Mouse (Mus musculus) gastrocnemius, adult 18-20 months (tissue): ENCODE results near the gene Skiv2l. TPM values are rescaled to one million over a fixed set of nuclear protein-coding genes. Genes with fewer than 3 reads are reported as not detected.
"Not testable (repeated sequence)": the region's sequence is repeated elsewhere in the genome, so short reads cannot be mapped to it uniquely, and the experiment has no call there.

Experiments
- DNase-seq: peaks from one replicate; pipeline ENCODE4 v3.0.0; 2021; ENCODE audit warnings: low spot score
- total RNA-seq, 2 experiments: library from RNA; stranded (reverse); gene quantifications; 2 replicates each; pipeline ENCODE4 v1.2.3; 2021

Skiv2l gene
- total RNA-seq, 2 experiments from 2014 or later, result 20.8 to 21.3 TPM

GRCm38 (mm10) chr17:34814818-34815370, 35.1 kb downstream of the Skiv2l start:
- no peak for DNase-seq

- DNase-seq, result peak; percentile 13
Observed at GRCm38 (mm10) chr17:34813747-34814146, 36.3 kb downstream of the Skiv2l start.

GRCm38 (mm10) chr17:34811275-34811674, 38.7 kb downstream of the Skiv2l start:
- DNase-seq, result no peak

- DNase-seq, result not testable (repeated sequence)
Observed at GRCm38 (mm10) chr17:34810811-34811210, 39.2 kb downstream of the Skiv2l start.

- not testable (repeated sequence) for DNase-seq
Observed at GRCm38 (mm10) chr17:34810411-34810810, 39.6 kb downstream of the Skiv2l start.

GRCm38 (mm10) chr17:34808599-34809205, 41.3 kb downstream of the Skiv2l start:
- DNase-seq, result no peak

GRCm38 (mm10) chr17:34807176-34807575, 42.8 kb downstream of the Skiv2l start:
- DNase-seq, result no peak

GRCm38 (mm10) chr17:34804871-34805562, 45.0 kb downstream of the Skiv2l start:
- DNase-seq, result no peak

GRCm38 (mm10) chr17:34804301-34804700, 45.7 kb downstream of the Skiv2l start, which contains the start of gene Cyp21a1:
Cyp21a1 (minus strand) TSS chr17:34804561.
- not testable (repeated sequence) for DNase-seq

GRCm38 (mm10) chr17:34803367-34803766, 46.6 kb downstream of the Skiv2l start:
- not testable (repeated sequence) for DNase-seq

- DNase-seq, result not testable (repeated sequence)
Observed at GRCm38 (mm10) chr17:34802756-34803155, 47.3 kb downstream of the Skiv2l start.

GRCm38 (mm10) chr17:34800781-34801305, 49.2 kb downstream of the Skiv2l start:
- not testable (repeated sequence) for DNase-seq

- DNase-seq, result no peak
Observed at GRCm38 (mm10) chr17:34799531-34799925, 50.5 kb downstream of the Skiv2l start.

GRCm38 (mm10) chr17:34798866-34799530, 51.0 kb downstream of the Skiv2l start:
- DNase-seq, result no peak

- DNase-seq, result not testable (repeated sequence)
Observed at GRCm38 (mm10) chr17:34798071-34798470, 51.9 kb downstream of the Skiv2l start.

- not testable (repeated sequence) for DNase-seq
Observed at GRCm38 (mm10) chr17:34797211-34797995, 52.6 kb downstream of the Skiv2l start.

GRCm38 (mm10) chr17:34796311-34797140, 53.5 kb downstream of the Skiv2l start:
- no peak for DNase-seq

- peak; percentile 26 for DNase-seq
Observed at GRCm38 (mm10) chr17:34795633-34796032, 54.4 kb downstream of the Skiv2l start.

- DNase-seq, result no peak
Observed at GRCm38 (mm10) chr17:34795016-34795415, 55.0 kb downstream of the Skiv2l start.
